Mouse (Mus musculus): ENCODE data around the gene Gpc3. TPM values are rescaled to one million over a fixed set of nuclear protein-coding genes. Genes with fewer than 3 reads are reported as not detected.
"Not testable (repeated sequence)": the region's sequence is repeated elsewhere in the genome, so short reads cannot be mapped to it uniquely, and the experiment has no call there.

The Gpc3 gene
- polyA plus RNA-seq, 1 experiment from 2014 or later, result 596 TPM

DNA sequence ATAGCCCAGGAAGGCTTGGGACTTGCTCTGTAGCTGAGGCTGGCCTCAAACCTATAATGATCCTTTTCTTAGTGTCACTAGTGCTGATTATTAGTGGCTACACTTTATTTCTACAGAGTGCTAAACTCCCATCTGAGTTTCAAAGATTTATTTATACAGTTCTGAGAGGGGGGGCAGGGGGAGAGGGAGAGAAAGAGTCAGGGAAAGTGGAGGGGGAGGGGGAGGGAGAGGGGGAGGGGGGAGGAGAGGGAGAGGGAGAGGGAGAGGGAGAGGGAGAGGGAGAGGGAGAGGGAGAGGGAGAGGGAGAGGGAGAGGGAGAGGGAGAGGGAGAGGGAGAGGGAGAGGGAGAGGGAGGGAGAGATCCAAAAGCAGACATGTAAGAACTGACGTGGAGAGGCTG is 354.0 kb downstream of the Gpc3 start:
- WGBS, result no CpG with 5 or more reads among the region's 1 CpGs
- H3K4me1 ChIP-seq; H3K9me3 ChIP-seq; H3K27ac ChIP-seq; ATAC-seq (ENCODE audit: insufficient read depth, low FRiP score, low read depth); H3K36me3 ChIP-seq; H3K4me3 ChIP-seq (replicated peaks); H3K27me3 ChIP-seq (replicated peaks); H3K9ac ChIP-seq; H3K4me2 ChIP-seq: not testable (repeated sequence)

DNA sequence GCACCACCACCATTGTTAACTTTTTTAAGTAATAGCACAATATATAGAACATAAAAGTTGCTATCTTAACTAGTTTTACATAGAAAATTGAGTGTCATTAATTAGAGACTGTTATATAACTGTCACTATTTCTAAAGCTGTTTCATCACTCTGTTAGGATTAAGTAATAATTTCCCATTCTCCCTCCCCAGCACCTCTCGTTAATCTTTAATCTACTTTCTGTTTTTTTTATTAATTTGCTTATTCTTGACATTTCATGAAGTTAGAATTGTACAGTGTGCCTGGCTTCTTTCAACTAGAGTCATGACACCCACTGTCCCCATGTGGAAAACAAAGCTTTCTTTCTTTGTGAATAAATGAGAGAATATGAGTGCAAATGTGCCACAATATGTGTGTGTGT is 359.2 kb downstream of the Gpc3 start:
- H3K27me3 ChIP-seq (replicated peaks), result no peaks in the 10 kb centered on the region
- ATAC-seq (ENCODE audit: insufficient read depth, low FRiP score, low read depth), result no peak
- WGBS, result 71% methylated on average over 1 of the region's 1 CpGs
- H3K4me3 ChIP-seq (replicated peaks), result no peak overlapping the region
- no peak overlapping the region for H3K4me2 ChIP-seq
- no peaks in the 10 kb centered on the region for H3K4me1 ChIP-seq
- H3K9me3 ChIP-seq, result no peaks in the 10 kb centered on the region
- no peak overlapping the region for H3K9ac ChIP-seq
- H3K36me3 ChIP-seq, result no peaks in the 10 kb centered on the region
- H3K27ac ChIP-seq, result no peak overlapping the region

DNA sequence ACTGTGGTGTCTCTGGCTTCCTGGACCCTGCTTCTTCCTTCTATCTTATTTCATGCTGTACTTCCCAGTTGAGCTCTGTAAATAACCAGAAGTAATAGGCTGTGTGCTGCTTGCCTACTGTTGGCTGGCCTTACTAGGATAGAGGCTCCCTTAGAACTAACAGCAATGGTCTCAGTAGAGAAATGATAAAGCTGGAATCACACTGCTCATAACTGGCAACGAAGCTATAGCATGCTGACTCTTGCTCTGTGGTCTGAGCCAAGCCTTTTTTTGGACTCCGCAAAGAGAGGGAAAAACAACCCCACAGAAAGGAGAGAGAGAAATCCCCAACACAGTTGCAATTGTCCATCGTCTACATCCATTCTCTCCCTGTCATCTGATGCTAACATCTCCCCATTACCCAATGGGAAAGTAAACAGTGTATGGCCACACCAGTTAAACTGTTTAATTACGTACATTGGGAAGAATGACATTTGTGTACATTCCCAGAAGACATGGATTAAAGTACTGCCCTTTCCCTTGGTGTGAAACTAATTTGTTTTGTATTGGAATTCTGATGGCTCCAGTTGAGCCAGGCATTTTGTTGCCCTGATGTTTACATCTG is 368.0 kb downstream of the Gpc3 start:
- Histone ChIP-seq H3K4me3 (replicated peaks) (no peak overlapping the region), H3K36me3 (no peaks in the 10 kb centered on the region), H3K27ac (no peak overlapping the region), H3K27me3 (replicated peaks) (no peaks in the 10 kb centered on the region), H3K9me3 (no peaks in the 10 kb centered on the region), H3K4me1 (no peaks in the 10 kb centered on the region), H3K4me2 (no peak overlapping the region), H3K9ac (no peak overlapping the region)
- WGBS, result 51% methylated on average over 4 of the region's 4 CpGs
- no peak for ATAC-seq (ENCODE audit: insufficient read depth, low FRiP score, low read depth)

DNA sequence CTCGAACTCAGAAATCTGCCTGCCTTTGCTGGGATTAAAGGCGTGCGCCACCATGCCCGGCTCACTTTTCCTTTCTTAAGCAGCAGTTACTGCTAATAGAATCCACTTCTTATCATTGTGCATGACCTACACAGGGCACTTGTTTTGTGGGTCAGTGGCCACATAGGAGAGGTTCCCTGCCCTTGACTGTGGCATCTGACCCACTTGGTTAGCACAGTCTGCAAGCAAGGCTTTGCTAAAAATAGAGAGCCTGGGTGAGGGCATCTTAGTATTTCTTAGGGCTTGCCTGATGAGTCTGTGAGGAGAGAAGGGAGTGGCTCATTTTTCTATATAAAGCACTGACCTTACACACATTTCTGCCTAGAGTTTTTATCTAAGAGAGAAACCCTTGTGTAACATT is 376.3 kb downstream of the Gpc3 start:
- Histone ChIP-seq H3K4me2 (no peak overlapping the region), H3K9ac (no peak overlapping the region), H3K36me3 (no peaks in the 10 kb centered on the region), H3K9me3 (no peaks in the 10 kb centered on the region), H3K4me3 (replicated peaks) (no peak overlapping the region), H3K4me1 (no peaks in the 10 kb centered on the region), H3K27ac (no peak overlapping the region), H3K27me3 (replicated peaks) (no peaks in the 10 kb centered on the region)
- ATAC-seq (ENCODE audit: insufficient read depth, low FRiP score, low read depth), result no peak
- 90% methylated on average over 4 of the region's 4 CpGs for WGBS

DNA sequence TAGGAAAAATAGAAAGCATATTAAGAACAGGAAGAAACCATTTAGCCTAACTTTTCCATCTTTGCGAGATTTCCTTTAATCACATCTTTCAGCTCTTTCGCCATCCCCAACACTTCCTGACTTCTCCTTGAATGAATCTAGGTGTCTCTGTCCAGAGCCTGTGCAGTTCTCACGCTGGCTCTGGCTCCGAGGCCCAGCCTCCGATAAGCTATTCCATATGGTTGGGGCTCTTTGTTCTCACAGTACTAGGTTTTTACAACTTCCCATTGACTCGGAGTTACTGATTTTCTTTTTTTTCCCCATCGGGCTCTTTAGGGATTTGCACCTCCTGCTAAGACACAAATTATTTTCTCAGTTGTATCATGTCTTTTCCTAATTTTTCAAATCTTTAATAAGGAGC is 381.8 kb downstream of the Gpc3 start:
- Histone ChIP-seq H3K27me3 (replicated peaks) (no peaks in the 10 kb centered on the region), H3K4me1 (no peaks in the 10 kb centered on the region), H3K9me3 (no peaks in the 10 kb centered on the region), H3K4me2 (no peak overlapping the region), H3K4me3 (replicated peaks) (no peak overlapping the region), H3K27ac (no peak overlapping the region), H3K9ac (no peak overlapping the region), H3K36me3 (no peaks in the 10 kb centered on the region)
- 59% methylated on average over 7 of the region's 7 CpGs for WGBS
- ATAC-seq (ENCODE audit: insufficient read depth, low FRiP score, low read depth), result no peak

DNA sequence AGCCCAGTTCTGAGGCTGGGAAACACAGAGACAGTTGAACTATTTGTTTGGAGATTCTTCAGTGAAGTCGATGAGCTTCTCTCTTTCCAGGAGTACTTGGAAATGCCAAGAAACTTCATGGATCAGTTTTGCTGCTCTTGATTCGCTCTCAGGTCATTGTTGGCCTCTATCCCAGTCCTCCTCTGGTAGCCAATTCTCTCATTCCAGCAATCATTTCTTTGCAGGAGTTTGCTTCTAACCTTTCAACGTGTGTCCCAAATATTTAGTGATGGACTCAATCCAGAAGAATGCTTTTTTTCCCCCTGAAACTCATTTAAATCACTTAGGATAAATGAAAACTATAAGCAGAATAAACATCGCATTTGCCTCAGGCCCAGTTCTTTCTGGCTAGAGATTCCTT is 383.0 kb downstream of the Gpc3 start:
- H3K27me3 ChIP-seq (replicated peaks), result no peaks in the 10 kb centered on the region
- no peak for ATAC-seq (ENCODE audit: insufficient read depth, low FRiP score, low read depth)
- WGBS, result 56% methylated on average over 4 of the region's 4 CpGs

More for the DNA sequence above, 383.0 kb downstream of the Gpc3 start:
- Histone ChIP-seq H3K9ac (no peak overlapping the region), H3K9me3 (no peaks in the 10 kb centered on the region), H3K4me2 (no peak overlapping the region), H3K4me1 (no peaks in the 10 kb centered on the region), H3K36me3 (no peaks in the 10 kb centered on the region), H3K27ac (no peak overlapping the region), H3K4me3 (replicated peaks) (no peak overlapping the region)

MicroRNA genes within 50 kb of the gene (microRNA counts, 519-probe panel; counts per million panel counts)
- 2,310 counts per million, percentile 44 among the panel's probes with 10 or more counts for microRNA mmu-miR-717

Small RNA genes lying within 50 kb of the gene (microRNA-seq; reads per million reads assigned to microRNA genes)
- gene Mir6384, result not detected
- gene Mir717, result not detected

Other genes with a start within 250 kb of the Gpc3 start
- 1.0 and 1.5 TPM in 2 replicates for gene Ccdc160, start 177.2 kb upstream of the Gpc3 start, polyA plus RNA-seq (2015; fragmentation: Nextera tagmentation; extraction: Ambion mirVana)

Data from stomach, embryonic 15.5 days (tissue).